23 mouse cellular contexts compared by ENCODE assay signal in the genomic region with DNA sequence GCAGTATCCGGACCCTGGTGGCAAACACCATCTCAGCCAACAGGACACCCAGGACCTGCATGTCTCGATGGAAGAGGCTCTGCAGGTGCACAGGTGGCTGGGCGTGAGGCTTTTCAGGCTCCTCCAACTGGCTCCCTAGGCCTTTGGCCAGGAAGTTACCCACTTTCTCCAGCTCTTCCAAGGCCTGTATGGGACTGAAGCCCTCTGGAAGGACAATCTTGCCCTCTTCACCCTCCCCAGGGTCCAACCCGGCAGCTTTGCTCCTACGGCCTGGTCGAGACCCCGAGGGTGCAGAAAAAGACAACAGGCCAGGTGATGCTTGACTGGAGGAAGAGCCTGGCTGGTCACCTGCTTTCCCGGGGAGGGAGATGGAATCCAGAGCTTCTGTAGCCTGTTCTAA. TPM values are rescaled to one million over a fixed set of nuclear protein-coding genes. Genes with fewer than 3 reads are reported as not detected.
A peak's percentile ranks its signal among the peaks of the same experiment; 100 is the strongest.
DNase-seq lines count a peak whose midpoint lies in the region; ATAC-seq and TF ChIP-seq lines count a peak whose summit lies in the region.
"Had no signal": no experiment of that assay in that cellular context is flagged by ENCODE, and none has a peak within 500 bp of the region (broad histone marks: within the 10 kb centered on the region; RNA-seq: fewer than 3 reads in every experiment).

No protein-coding gene starts in this region.

- H3K27me3 ChIP-seq in erythroblast, embryonic 14.5 days (ENCODE audit: control insufficient read depth), result no peaks in the 10 kb centered on the region
- no peaks in the 10 kb centered on the region for H3K27me3 ChIP-seq in intestine, postnatal 0 days (replicated peaks; ENCODE audit: control insufficient read depth, insufficient read depth, low read length)
- no peaks in the 10 kb centered on the region for H3K27me3 ChIP-seq in intestine, embryonic 15.5 days (replicated peaks)
- no peaks in the 10 kb centered on the region for H3K27me3 ChIP-seq in liver, postnatal 0 days (ENCODE audit: insufficient read depth, low read length)
- H3K27me3 ChIP-seq: embryonic facial prominence, embryonic 13.5 days; heart, embryonic 12.5 days had no signal

- H3K4me2 ChIP-seq in intestine, postnatal 0 days (replicated peaks; ENCODE audit: low read depth), result peak overlapping the region; percentile 98; the same call in 1 of the 2 replicates
- no peak overlapping the region for H3K4me2 ChIP-seq in intestine, embryonic 15.5 days (replicated peaks)
- peak overlapping the region; percentile 100 for H3K4me2 ChIP-seq in liver, postnatal 0 days (ENCODE audit: low read depth, low read length)
- H3K4me2 ChIP-seq: embryonic facial prominence, embryonic 13.5 days; heart, embryonic 12.5 days had no signal

- H3K4me1 ChIP-seq in erythroblast, embryonic 14.5 days (ENCODE audit: control insufficient read depth), result peaks cover 95% of the 10 kb centered on the region
- H3K4me1 ChIP-seq in intestine, postnatal 0 days (replicated peaks; ENCODE audit: control insufficient read depth, insufficient read depth, low read length), result no peaks in the 10 kb centered on the region
- H3K4me1 ChIP-seq in intestine, embryonic 15.5 days (replicated peaks), result peaks cover 19% of the 10 kb centered on the region
- peaks cover 65% of the 10 kb centered on the region for H3K4me1 ChIP-seq in liver, postnatal 0 days (ENCODE audit: insufficient read depth)

- no peak for ATAC-seq in erythroblast, adult 5-6 weeks (replicated peaks; ENCODE audit: low FRiP score, poor library complexity, severe bottlenecking)
- no peak for ATAC-seq in intestine, postnatal 0 days
- ATAC-seq in intestine, embryonic 15.5 days, result no peak
- ATAC-seq in liver, postnatal 0 days, result no peak
- ATAC-seq: CD4-positive, CD25-positive, alpha-beta regulatory T cell, adult 4 months; forebrain, embryonic 16.5 days; hindbrain, embryonic 16.5 days had no signal

- H3K27ac ChIP-seq in intestine, postnatal 0 days (ENCODE audit: low read depth, low read length), result no peak overlapping the region
- H3K27ac ChIP-seq in intestine, embryonic 15.5 days, result no peak overlapping the region
- H3K27ac ChIP-seq in liver, postnatal 0 days (ENCODE audit: low read depth), result peak overlapping the region; percentile 7; the same call in 1 of the 2 replicates
- H3K27ac ChIP-seq: embryonic facial prominence, embryonic 13.5 days; forebrain, embryonic 10.5 days had no signal

- DNase-seq in ovary, postnatal 36 days (ENCODE audit: low spot score), result peak; percentile 3
- DNase-seq in ovary, postnatal 14 days (ENCODE audit: low spot score), result no peak
- no peak for DNase-seq in liver, postnatal 0 days
- DNase-seq in cerebellum, adult 9-10 months, result no peak
- DNase-seq: adrenal gland, postnatal 10 days; B cell, adult 2 months; cerebellum, adult 11-12 months; cerebellum, postnatal 36 days; gastrocnemius, postnatal 10 days had no signal

- 87% methylated on average over 8 of the region's 8 CpGs for WGBS in intestine, postnatal 0 days
- WGBS in intestine, embryonic 15.5 days, result 90% methylated on average over 8 of the region's 8 CpGs
- 90% methylated on average over 8 of the region's 8 CpGs for WGBS in liver, postnatal 0 days (ENCODE audit: insufficient replicate concordance)

- peak overlapping the region; percentile 66 for H3K4me3 ChIP-seq in erythroblast, embryonic 14.5 days (replicated peaks)
- no peak overlapping the region for H3K4me3 ChIP-seq in intestine, postnatal 0 days (ENCODE audit: low read depth, low read length)
- H3K4me3 ChIP-seq in intestine, embryonic 15.5 days (replicated peaks), result no peak overlapping the region
- H3K4me3 ChIP-seq in liver, postnatal 0 days (ENCODE audit: low read depth, low read length), result peak overlapping the region; percentile 50; the same call in 1 of the 2 replicates
- H3K4me3 ChIP-seq: embryonic facial prominence, embryonic 13.5 days; forebrain, embryonic 10.5 days; heart, embryonic 12.5 days had no signal

- TF ChIP-seq CTCF in intestine, postnatal 0 days (IDR thresholded peaks at IDR 0.05; ENCODE audit: low read depth), result no peak
- TF ChIP-seq CTCF in liver, postnatal 0 days (IDR thresholded peaks at IDR 0.05; ENCODE audit: low read depth), result no peak

- H3K9me3 ChIP-seq in erythroblast, embryonic 14.5 days (ENCODE audit: control insufficient read depth, low read length), result peaks cover 32% of the 10 kb centered on the region
- H3K9me3 ChIP-seq in intestine, postnatal 0 days (ENCODE audit: control insufficient read depth), result no peaks in the 10 kb centered on the region
- no peaks in the 10 kb centered on the region for H3K9me3 ChIP-seq in intestine, embryonic 15.5 days
- H3K9me3 ChIP-seq in liver, postnatal 0 days (ENCODE audit: low read length), result no peaks in the 10 kb centered on the region
- H3K9me3 ChIP-seq: embryonic facial prominence, embryonic 13.5 days; forebrain, embryonic 10.5 days; heart, embryonic 12.5 days had no signal

- H3K9ac ChIP-seq in intestine, postnatal 0 days (ENCODE audit: low read depth, low read length), result no peak overlapping the region
- no peak overlapping the region for H3K9ac ChIP-seq in intestine, embryonic 15.5 days
- H3K9ac ChIP-seq in liver, postnatal 0 days (replicated peaks), result peak overlapping the region; percentile 71

- TF ChIP-seq EP300 in liver, postnatal 0 days (IDR thresholded peaks at IDR 0.05; ENCODE audit: low read depth), result no peak

- H3K36me3 ChIP-seq in erythroblast, embryonic 14.5 days (ENCODE audit: control insufficient read depth), result peaks cover 70% of the 10 kb centered on the region
- peaks cover 48% of the 10 kb centered on the region for H3K36me3 ChIP-seq in intestine, postnatal 0 days (ENCODE audit: control insufficient read depth, insufficient read depth)
- H3K36me3 ChIP-seq in intestine, embryonic 15.5 days, result 0 out of 2 replicates have a peak, but pooled peaks cover 3% of the 10 kb centered on the region
- peaks cover 47% of the 10 kb centered on the region for H3K36me3 ChIP-seq in liver, postnatal 0 days (replicated peaks; ENCODE audit: insufficient read depth, low read length)

RNA-seq across cellular contexts. Expression of a gene that starts 2.4 kb away (rescaled TPM):
- polyA plus RNA-seq in erythroblast, embryonic 14.5 days (2012), result 11.2 and 11.7 TPM in 2 replicates
- total RNA-seq in erythroblast, adult 5-6 weeks (2015; ENCODE audit: low replicate concordance), result 22.6 and 24.8 TPM in 2 replicates
- 27.3 and 28.2 TPM in 2 replicates for total RNA-seq in erythroblast, adult 5-6 weeks (2017; ENCODE audit: low replicate concordance)
- polyA plus RNA-seq in intestine, postnatal 0 days (2015; fragmentation: Nextera tagmentation; extraction: Ambion mirVana), result 8.8 and 9.9 TPM in 2 replicates
- 6.1 and 7.0 TPM in 2 replicates for polyA plus RNA-seq in intestine, embryonic 15.5 days (2015; fragmentation: Nextera tagmentation; extraction: Ambion mirVana)
- polyA plus RNA-seq in liver, postnatal 0 days (2015; fragmentation: Nextera tagmentation; extraction: Ambion mirVana), result 8.4 and 9.5 TPM in 2 replicates

RNA-seq across cellular contexts. Expression of a gene that starts 9.4 kb away (rescaled TPM):
- polyA plus RNA-seq in erythroblast, embryonic 14.5 days (2012), result 0.15 and 0.41 TPM in 2 replicates
- total RNA-seq in erythroblast, adult 5-6 weeks (2015; ENCODE audit: low replicate concordance), result 1.5 and 3.7 TPM in 2 replicates
- 1.3 and 5.5 TPM in 2 replicates for total RNA-seq in erythroblast, adult 5-6 weeks (2017; ENCODE audit: low replicate concordance)
- polyA plus RNA-seq in intestine, postnatal 0 days (2015; fragmentation: Nextera tagmentation; extraction: Ambion mirVana), result 52.7 and 53.9 TPM in 2 replicates
- polyA plus RNA-seq in intestine, embryonic 15.5 days (2015; fragmentation: Nextera tagmentation; extraction: Ambion mirVana), result 17.7 and 20.3 TPM in 2 replicates
- polyA plus RNA-seq in liver, postnatal 0 days (2015; fragmentation: Nextera tagmentation; extraction: Ambion mirVana), result 34.2 and 35.6 TPM in 2 replicates

RNA-seq across cellular contexts. Expression of a gene that starts 12.7 kb away (rescaled TPM):
- 0.36 and 0.42 TPM in 2 replicates for polyA plus RNA-seq in erythroblast, embryonic 14.5 days (2012)
- 4.6 TPM in 1 of 2 replicates, not detected in the other for total RNA-seq in erythroblast, adult 5-6 weeks (2015; ENCODE audit: low replicate concordance)
- 0.70 and 0.94 TPM in 2 replicates for total RNA-seq in erythroblast, adult 5-6 weeks (2017; ENCODE audit: low replicate concordance)
- polyA plus RNA-seq in intestine, postnatal 0 days (2015; fragmentation: Nextera tagmentation; extraction: Ambion mirVana), result 2.7 and 4.0 TPM in 2 replicates
- polyA plus RNA-seq in intestine, embryonic 15.5 days (2015; fragmentation: Nextera tagmentation; extraction: Ambion mirVana), result 20.4 and 26.4 TPM in 2 replicates
- 975 and 1,049 TPM in 2 replicates for polyA plus RNA-seq in liver, postnatal 0 days (2015; fragmentation: Nextera tagmentation; extraction: Ambion mirVana)
- total RNA-seq: heart, adult 8-10 months; heart, postnatal 25 days; MEL had no signal
- polyA plus RNA-seq: forebrain, embryonic 16.5 days; hindbrain, embryonic 11.5 days had no signal

RNA-seq across cellular contexts. Expression of a gene that starts 29.6 kb away (rescaled TPM):
- 0.18 and 0.25 TPM in 2 replicates for polyA plus RNA-seq in erythroblast, embryonic 14.5 days (2012)
- total RNA-seq in erythroblast, adult 5-6 weeks (2015; ENCODE audit: low replicate concordance), result 3.8 and 10.4 TPM in 2 replicates
- 3.7 and 4.9 TPM in 2 replicates for total RNA-seq in erythroblast, adult 5-6 weeks (2017; ENCODE audit: low replicate concordance)
- polyA plus RNA-seq in intestine, postnatal 0 days (2015; fragmentation: Nextera tagmentation; extraction: Ambion mirVana), result 20.7 and 21.4 TPM in 2 replicates
- 41.1 and 48.0 TPM in 2 replicates for polyA plus RNA-seq in intestine, embryonic 15.5 days (2015; fragmentation: Nextera tagmentation; extraction: Ambion mirVana)
- 823 and 833 TPM in 2 replicates for polyA plus RNA-seq in liver, postnatal 0 days (2015; fragmentation: Nextera tagmentation; extraction: Ambion mirVana)
- total RNA-seq: MEL had no signal

RNA-seq across cellular contexts. Expression of a gene that starts 34.5 kb away (rescaled TPM):
- polyA plus RNA-seq in erythroblast, embryonic 14.5 days (2012), result 2.2 and 4.5 TPM in 2 replicates
- total RNA-seq in erythroblast, adult 5-6 weeks (2015; ENCODE audit: low replicate concordance), result 42.3 and 43.5 TPM in 2 replicates
- 26.5 and 27.0 TPM in 2 replicates for total RNA-seq in erythroblast, adult 5-6 weeks (2017; ENCODE audit: low replicate concordance)
- polyA plus RNA-seq in intestine, postnatal 0 days (2015; fragmentation: Nextera tagmentation; extraction: Ambion mirVana), result 15.4 and 15.5 TPM in 2 replicates
- polyA plus RNA-seq in intestine, embryonic 15.5 days (2015; fragmentation: Nextera tagmentation; extraction: Ambion mirVana), result 47.5 and 48.2 TPM in 2 replicates
- 12.1 and 13.9 TPM in 2 replicates for polyA plus RNA-seq in liver, postnatal 0 days (2015; fragmentation: Nextera tagmentation; extraction: Ambion mirVana)

Comparison
In these comparisons a context has a peak if more than half of its experiments do, and no peak if none do; other contexts are left out.
1. H3K4me3 ChIP-seq: peak in erythroblast, embryonic 14.5 days (single experiment) and liver, postnatal 0 days (single experiment); none in intestine, postnatal 0 days (single experiment) and intestine, embryonic 15.5 days (single experiment).
2. RNA of a gene that starts 9.4 kb away (polyA plus RNA-seq): 52.7 to 53.9 TPM in intestine, postnatal 0 days, 34.2 to 35.6 TPM in liver, postnatal 0 days and 17.7 to 20.3 TPM in intestine, embryonic 15.5 days; 0.15 to 0.41 TPM in erythroblast, embryonic 14.5 days; every median in the first group is over 10 times any median in the second.
3. RNA of a gene that starts 12.7 kb away (polyA plus RNA-seq): 975 to 1,049 TPM in liver, postnatal 0 days; 20.4 to 26.4 TPM in intestine, embryonic 15.5 days, 2.7 to 4.0 TPM in intestine, postnatal 0 days and 0.36 to 0.42 TPM in erythroblast, embryonic 14.5 days; every median in the first group is over 10 times any median in the second.